Mouse (Mus musculus) liver, embryonic 14.5 days (tissue): ENCODE results near the gene Filip1l. TPM values are rescaled to one million over a fixed set of nuclear protein-coding genes. Genes with fewer than 3 reads are reported as not detected.

Experiments used
- ATAC-seq: fragments of 200-750 bp; cut with Nextera tagmentation; 2 replicates; pipeline ENCODE4 v1.8.0; 2017; ENCODE audit warnings: moderate number of reproducible peaks, mild to moderate bottlenecking, moderate library complexity; ENCODE audit not compliant: insufficient read depth
- DNase-seq, 3 experiments: peaks; one replicate each; pipeline ENCODE4 v3.0.0-alpha.2; 2012 to 2013; ENCODE audit warnings: low read depth in 3 of 3, low spot score in 3 of 3
- H3K27ac ChIP-seq: fragments of 300-500 bp; sonication (generic); 2 replicates; pipeline ENCODE4 v1.5.1; 2014; ENCODE audit warnings: moderate library complexity, mild to moderate bottlenecking, control low read depth, inconsistent platforms
- H3K27me3 ChIP-seq: fragments of 300-500 bp; sonication (generic); 2 replicates; pipeline ENCODE4 v1.6.1; 2014; ENCODE audit warnings: mild to moderate bottlenecking, low read length, moderate library complexity; ENCODE audit not compliant: control insufficient read depth, insufficient read depth
- H3K36me3 ChIP-seq: fragments of 300-500 bp; sonication (generic); replicated peaks from 2 replicates; pipeline ENCODE4 v1.6.1; 2014; ENCODE audit warnings: low read depth; ENCODE audit not compliant: control insufficient read depth, insufficient read depth
- H3K4me1 ChIP-seq, 2 experiments: fragments of 200-500 bp in 1 of 2; fragments of 300-500 bp in 1 of 2; sonication (generic) in 1 of 2; replicated peaks; 2 replicates each; pipeline ENCODE4 v1.6.1; 2012 to 2014; ENCODE audit warnings: antibody characterized with exemption in 1 of 2, inconsistent platforms in 1 of 2, low read length in 1 of 2; ENCODE audit not compliant: control insufficient read depth in 2 of 2, insufficient read depth in 2 of 2
- H3K4me2 ChIP-seq: fragments of 300-500 bp; sonication (generic); 2 replicates; pipeline ENCODE4 v1.6.1; 2014; ENCODE audit warnings: low read depth, mild to moderate bottlenecking, control low read depth, moderate library complexity
- H3K4me3 ChIP-seq, 2 experiments: fragments of 200-500 bp in 1 of 2; fragments of 300-500 bp in 1 of 2; sonication (generic) in 1 of 2; 2 replicates each; pipeline ENCODE4 v1.5.1; 2012 to 2014; ENCODE audit warnings: low read depth in 2 of 2, low read length in 2 of 2, mild to moderate bottlenecking in 2 of 2, control low read depth in 1 of 2, inconsistent platforms in 1 of 2, moderate library complexity in 1 of 2; ENCODE audit not compliant: insufficient read depth in 1 of 2
- H3K9ac ChIP-seq: fragments of 300-500 bp; sonication (generic); replicated peaks from 2 replicates; pipeline ENCODE4 v1.6.1; 2014; ENCODE audit warnings: mild to moderate bottlenecking, control low read depth, moderate library complexity
- H3K9me3 ChIP-seq: fragments of 300-500 bp; sonication (generic); 2 replicates; pipeline ENCODE4 v1.6.1; 2016; ENCODE audit warnings: low read length, mixed read lengths; ENCODE audit not compliant: control insufficient read depth
- CTCF ChIP-seq: IDR thresholded peaks from 2 replicates; pipeline ENCODE4 v1.5.1; 2016; ENCODE audit warnings: antibody characterized with exemption, low read depth, control low read depth
- EP300 ChIP-seq: IDR thresholded peaks from 2 replicates; pipeline ENCODE4 v1.6.1; 2016; ENCODE audit warnings: antibody characterized with exemption, low read depth
- WGBS: fragments of 180-500 bp; shearing (Covaris S2); extraction: QIAGEN DNeasy Blood & Tissue Kit; methylation state at CpG from one replicate; pipeline ENCODE4 v1.1.7; 2014; ENCODE audit not compliant: insufficient replicate concordance; 5-methylcytosine and 5-hydroxymethylcytosine counted together
- polyA plus RNA-seq, 2 experiments: library from polyadenylated mRNA; depleted of rRNA in 1 of 2; stranded (reverse) in 1 of 2; unstranded in 1 of 2; fragments of >200 nt; fragmentation: Nextera tagmentation in 1 of 2; extraction: Ambion mirVana in 1 of 2; gene quantifications; 2 replicates each; pipeline versions ENCODE4 v1.2.1 to v1.2.3; 2012 to 2014

Filip1l gene
- polyA plus RNA-seq (2012; rRNA removed) (1.3 and 2.1 TPM in 2 replicates), polyA plus RNA-seq (2014; fragmentation: Nextera tagmentation; extraction: Ambion mirVana) (3.0 and 3.3 TPM in 2 replicates)

DNA sequence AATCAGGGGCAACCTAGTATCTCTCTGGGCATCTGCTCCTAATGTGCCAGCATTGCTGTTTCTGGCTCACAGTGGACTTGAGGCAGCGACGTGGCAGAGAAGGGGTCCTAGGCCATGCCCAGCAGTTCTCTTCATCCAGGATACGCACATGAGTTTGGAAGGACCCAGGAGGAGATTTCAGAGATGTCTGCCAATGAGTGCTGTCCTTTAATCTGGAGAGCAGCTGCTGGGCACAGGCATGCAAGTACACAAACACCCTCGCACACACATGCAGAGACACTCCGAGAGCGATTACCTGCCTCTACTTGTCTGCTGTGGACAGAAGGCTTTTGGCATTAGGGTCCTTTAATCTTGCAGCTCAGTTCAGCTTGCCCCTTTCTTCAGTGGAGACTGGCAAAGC is at the start of gene Filip1l:
Gene Filip1l, plus strand, starts transcription at position 343 of the 400 bp plus-strand sequence.
- TF ChIP-seq EP300 (no peak), CTCF (no peak)
- H3K4me1 ChIP-seq: no peaks in the 10 kb centered on the region
- no peak within 1 kb of the TSS for H3K4me3 ChIP-seq
- H3K9ac ChIP-seq: no peak within 1 kb of the TSS
- 76% methylated on average over 6 of the region's 6 CpGs for WGBS
- no peaks in the 10 kb centered on the region for H3K36me3 ChIP-seq
- H3K27me3 ChIP-seq: no peaks in the 10 kb centered on the region
- no peak within 1 kb of the TSS for H3K4me2 ChIP-seq
- H3K27ac ChIP-seq: no peak within 1 kb of the TSS
- DNase-seq (no peak), ATAC-seq (no peak)
- no peaks in the 10 kb centered on the region for H3K9me3 ChIP-seq

DNA sequence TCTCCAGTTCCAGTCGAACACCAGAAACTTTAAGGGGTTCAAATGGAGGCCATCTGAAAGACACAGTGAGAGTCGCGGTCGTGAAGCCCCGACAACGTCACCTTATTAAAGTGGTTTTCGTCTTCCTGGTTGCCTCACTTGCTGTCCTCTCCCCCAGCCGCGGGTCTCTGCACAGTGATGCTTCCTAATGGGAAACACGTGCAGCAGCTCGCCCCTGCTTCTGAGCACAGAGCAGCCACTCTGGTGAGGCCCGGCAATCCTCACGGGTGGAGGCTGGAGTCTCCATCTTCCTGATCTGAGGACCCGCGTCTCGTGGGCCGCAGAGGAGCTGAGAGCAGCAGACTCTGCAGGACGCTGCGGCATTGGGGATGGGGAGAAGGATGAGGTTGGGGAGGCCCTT is 49.2 kb upstream of the Filip1l start:
- Histone ChIP-seq H3K4me2 (no peak overlapping the region), H3K36me3 (no peaks in the 10 kb centered on the region), H3K9me3 (no peaks in the 10 kb centered on the region), H3K27me3 (no peaks in the 10 kb centered on the region), H3K4me1 (no peaks in the 10 kb centered on the region; a peak in 1 of 4 replicates), H3K4me3 (no peak overlapping the region), H3K27ac (no peak overlapping the region), H3K9ac (no peak overlapping the region)
- WGBS: 75% methylated on average over 19 of the region's 19 CpGs
- ATAC-seq: no peak
- DNase-seq: no peak
- TF ChIP-seq EP300 (no peak), CTCF (no peak)

DNA sequence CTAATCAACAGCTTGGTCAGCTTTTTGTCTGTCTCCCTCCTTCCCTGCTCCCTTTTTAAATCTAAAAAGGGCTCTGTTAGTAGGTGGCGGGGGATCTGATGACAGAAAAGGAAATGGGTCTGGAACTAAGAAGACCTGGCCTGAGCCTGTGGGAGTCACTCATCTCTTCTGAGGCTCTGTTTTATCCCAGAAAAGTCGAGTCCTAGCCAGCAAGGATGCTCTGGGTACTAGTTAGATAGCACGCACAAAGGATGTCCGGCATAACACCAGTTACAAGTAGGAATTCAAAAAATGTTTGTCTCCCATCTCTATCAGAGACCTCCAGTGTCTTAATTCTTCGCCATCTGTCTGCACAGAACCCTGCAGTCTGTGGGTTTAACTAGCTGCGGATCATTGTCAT is 47.4 kb upstream of the Filip1l start:
- H3K9ac ChIP-seq: no peak overlapping the region
- H3K9me3 ChIP-seq: no peaks in the 10 kb centered on the region
- ATAC-seq (no peak), DNase-seq (no peak)
- H3K36me3 ChIP-seq: no peaks in the 10 kb centered on the region
- H3K4me2 ChIP-seq: no peak overlapping the region
- H3K27me3 ChIP-seq: no peaks in the 10 kb centered on the region
- 65% methylated on average over 6 of the region's 6 CpGs for WGBS
- no peak overlapping the region for H3K27ac ChIP-seq
- H3K4me3 ChIP-seq: no peak overlapping the region
- no peaks in the 10 kb centered on the region; a peak in 1 of 4 replicates for H3K4me1 ChIP-seq
- TF ChIP-seq EP300 (no peak), CTCF (no peak)

- no peaks in the 10 kb centered on the region for H3K36me3 ChIP-seq
- TF ChIP-seq EP300 (no peak), CTCF (no peak)
- no peaks in the 10 kb centered on the region for H3K9me3 ChIP-seq
- H3K4me1 ChIP-seq: no peaks in the 10 kb centered on the region; a peak in 1 of 4 replicates
- no peak overlapping the region for H3K4me2 ChIP-seq
- no peak overlapping the region for H3K4me3 ChIP-seq
- no peak overlapping the region for H3K9ac ChIP-seq
- ATAC-seq: no peak
- no peak overlapping the region for H3K27ac ChIP-seq
- WGBS: 50% methylated on average over 2 of the region's 2 CpGs
- DNase-seq: no peak
- no peaks in the 10 kb centered on the region for H3K27me3 ChIP-seq
Observed at GRCm38 (mm10) chr16:57312130-57312529, 40.8 kb upstream of the Filip1l start.

DNA sequence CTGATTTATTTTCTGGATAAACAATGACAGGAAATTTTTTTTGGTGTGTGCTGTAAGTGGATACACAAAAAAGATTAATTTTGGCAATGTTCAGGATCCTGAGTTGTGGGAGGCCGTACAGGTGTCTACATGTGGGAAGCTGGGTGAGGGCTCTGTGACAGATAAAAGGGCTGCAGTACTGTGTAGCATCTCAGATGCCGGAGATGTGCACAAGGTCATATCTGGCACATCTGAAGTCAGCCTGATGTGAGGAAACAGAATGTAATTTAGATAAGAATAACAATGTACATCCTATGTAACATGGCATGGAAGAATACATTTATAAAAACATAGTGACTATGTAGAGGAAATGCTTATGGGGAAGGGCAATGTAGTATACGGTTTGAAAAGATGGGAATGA is 39.4 kb upstream of the Filip1l start:
- Histone ChIP-seq H3K9ac (no peak overlapping the region), H3K36me3 (no peaks in the 10 kb centered on the region), H3K4me3 (no peak overlapping the region), H3K4me2 (no peak overlapping the region), H3K27me3 (no peaks in the 10 kb centered on the region), H3K27ac (no peak overlapping the region), H3K4me1 (no peaks in the 10 kb centered on the region; a peak in 1 of 4 replicates), H3K9me3 (no peaks in the 10 kb centered on the region)
- DNase-seq: no peak
- TF ChIP-seq EP300: no peak
- ATAC-seq: no peak
- WGBS: 53% methylated on average over 3 of the region's 3 CpGs

GRCm38 (mm10) chr16:57314236-57314635 is 38.7 kb upstream of the Filip1l start:
- Histone ChIP-seq H3K36me3 (no peaks in the 10 kb centered on the region), H3K27me3 (no peaks in the 10 kb centered on the region), H3K9me3 (no peaks in the 10 kb centered on the region), H3K4me3 (no peak overlapping the region), H3K4me1 (no peaks in the 10 kb centered on the region; a peak in 1 of 4 replicates), H3K27ac (no peak overlapping the region), H3K9ac (no peak overlapping the region), H3K4me2 (no peak overlapping the region)
- DNase-seq: no peak
- no peak for ATAC-seq
- TF ChIP-seq EP300 (no peak), CTCF (no peak)
- 67% methylated on average over 3 of the region's 3 CpGs for WGBS
